20 mouse cellular contexts compared by ENCODE assay signal in genomic region chr12:111787015-111787414, GRCm38 (mm10). TPM values are rescaled to one million over a fixed set of nuclear protein-coding genes. Genes with fewer than 3 reads are reported as not detected.
DNase-seq lines count a peak whose midpoint lies in the region; ATAC-seq and TF ChIP-seq lines count a peak whose summit lies in the region.
"Had no signal": no experiment of that assay in that cellular context is flagged by ENCODE, and none has a peak within 500 bp of the region (broad histone marks: within the 10 kb centered on the region; RNA-seq: fewer than 3 reads in every experiment).

No protein-coding gene starts in this region.

- H3K4me2 ChIP-seq in liver, embryonic 12.5 days: no peak overlapping the region
- H3K4me2 ChIP-seq in liver, embryonic 16.5 days (ENCODE audit: low read depth, low read length): no peak overlapping the region
- H3K4me2 ChIP-seq: embryonic facial prominence, embryonic 15.5 days; heart, embryonic 12.5 days had no signal

- H3K27ac ChIP-seq in liver, embryonic 12.5 days: no peak overlapping the region
- H3K27ac ChIP-seq in liver, embryonic 16.5 days (ENCODE audit: low read length): no peak overlapping the region
- H3K27ac ChIP-seq: embryonic facial prominence, embryonic 15.5 days; forebrain, embryonic 10.5 days; gastrocnemius, adult 2 months; hindbrain, embryonic 10.5 days had no signal

- TF ChIP-seq CTCF in G1E (IDR thresholded peaks at IDR 0.05; ENCODE audit: low read depth, low read length): no peak

- peak; percentile 67 for ATAC-seq in G1E (ENCODE audit: extremely low read depth, insufficient number of reproducible peaks, low FRiP score, poor library complexity, severe bottlenecking)
- ATAC-seq in liver, embryonic 12.5 days: peak; percentile 83
- peak; percentile 36 for ATAC-seq in liver, embryonic 16.5 days (ENCODE audit: low read depth)
- ATAC-seq: forebrain, embryonic 14.5 days had no signal

- H3K36me3 ChIP-seq in G1E (replicated peaks): peaks cover 97% of the 10 kb centered on the region
- peaks cover 98% of the 10 kb centered on the region for H3K36me3 ChIP-seq in liver, embryonic 12.5 days
- H3K36me3 ChIP-seq in liver, embryonic 16.5 days (ENCODE audit: control insufficient read depth, insufficient read depth): peaks cover 24% of the 10 kb centered on the region

- H3K4me1 ChIP-seq in G1E (ENCODE audit: insufficient read depth, low read depth, low read length): peaks cover 26% of the 10 kb centered on the region
- peaks cover 32% of the 10 kb centered on the region for H3K4me1 ChIP-seq in liver, embryonic 12.5 days
- H3K4me1 ChIP-seq in liver, embryonic 16.5 days (ENCODE audit: control insufficient read depth, low read depth, low read length): peaks cover 12% of the 10 kb centered on the region
- H3K4me1 ChIP-seq: embryonic facial prominence, embryonic 15.5 days; forebrain, embryonic 10.5 days; heart, embryonic 12.5 days had no signal

- DNase-seq in G1E (ENCODE audit: low spot score): no peak
- peak; percentile 20 for DNase-seq in c-Kit-positive CD71-positive TER-119-negative erythroid progenitor cells, embryonic 14.5 days (ENCODE audit: low read depth)
- no peak for DNase-seq in yolk sac, embryonic 10.5 days (ENCODE audit: low spot score)
- DNase-seq in adrenal gland, adult 8-10 months: no peak
- DNase-seq in thymus, adult 18-20 months: no peak
- DNase-seq in retina, postnatal 1 day: no peak
- DNase-seq: adrenal gland, postnatal 10 days; cerebellum, adult 2 months; cerebellum, postnatal 10 days; embryo, embryonic 11 days; gastrocnemius, adult 2 months; gastrocnemius, postnatal 25 days had no signal

- no peaks in the 10 kb centered on the region for H3K27me3 ChIP-seq in G1E (ENCODE audit: insufficient read depth, low read length)
- H3K27me3 ChIP-seq in liver, embryonic 12.5 days (replicated peaks): no peaks in the 10 kb centered on the region
- no peaks in the 10 kb centered on the region for H3K27me3 ChIP-seq in liver, embryonic 16.5 days (ENCODE audit: control insufficient read depth, insufficient read depth, low read depth, low read length)
- H3K27me3 ChIP-seq: embryonic facial prominence, embryonic 15.5 days; heart, embryonic 12.5 days had no signal

- H3K9me3 ChIP-seq in G1E (replicated peaks): no peaks in the 10 kb centered on the region
- H3K9me3 ChIP-seq in liver, embryonic 12.5 days (replicated peaks): no peaks in the 10 kb centered on the region
- H3K9me3 ChIP-seq in liver, embryonic 16.5 days (replicated peaks; ENCODE audit: control insufficient read depth, low read length): no peaks in the 10 kb centered on the region
- H3K9me3 ChIP-seq: embryonic facial prominence, embryonic 15.5 days; forebrain, embryonic 10.5 days; heart, embryonic 12.5 days; hindbrain, embryonic 10.5 days had no signal

- H3K9ac ChIP-seq in liver, embryonic 12.5 days: no peak overlapping the region
- H3K9ac ChIP-seq in liver, embryonic 16.5 days (ENCODE audit: low read depth, low read length): no peak overlapping the region
- H3K9ac ChIP-seq: embryonic facial prominence, embryonic 15.5 days; heart, embryonic 12.5 days had no signal

- WGBS in liver, embryonic 12.5 days (ENCODE audit: insufficient replicate concordance): 45% methylated on average over 6 of the region's 6 CpGs
- 48% methylated on average over 6 of the region's 6 CpGs for WGBS in liver, embryonic 16.5 days (ENCODE audit: insufficient replicate concordance)

- H3K4me3 ChIP-seq in G1E (ENCODE audit: low read depth, low read length): no peak overlapping the region
- no peak overlapping the region for H3K4me3 ChIP-seq in liver, embryonic 12.5 days
- H3K4me3 ChIP-seq in liver, embryonic 16.5 days (ENCODE audit: low read depth, low read length): no peak overlapping the region
- H3K4me3 ChIP-seq: embryonic facial prominence, embryonic 15.5 days; erythroblast, embryonic 14.5 days; forebrain, embryonic 10.5 days; gastrocnemius, adult 2 months; heart, embryonic 12.5 days; hindbrain, embryonic 10.5 days had no signal

RNA-seq across cellular contexts. Expression of gene Xrcc3, which starts 26.7 kb away (rescaled TPM):
- total RNA-seq in G1E (2014; fragmentation: Nextera tagmentation) (18.3 and 26.0 TPM in 2 replicates), G1E (2017) (10.8 and 16.1 TPM in 2 replicates)
- 13.5 and 21.7 TPM in 2 replicates for polyA plus RNA-seq in G1E (2012)
- 7.7 and 8.2 TPM in 2 replicates for polyA plus RNA-seq in liver, embryonic 12.5 days (2016; fragmentation: Nextera tagmentation; extraction: Ambion mirVana)
- polyA plus RNA-seq in liver, embryonic 16.5 days (2015; fragmentation: Nextera tagmentation; extraction: Ambion mirVana): 3.5 and 5.0 TPM in 2 replicates
- total RNA-seq in adrenal gland, adult 8-10 months (2022): 10 to 100 TPM; 17.5 to 22.1 (median 19.4) TPM

RNA-seq across cellular contexts. Expression of gene Zfyve21, which starts 27.0 kb away (rescaled TPM):
- total RNA-seq in G1E (2014; fragmentation: Nextera tagmentation) (13.8 and 21.1 TPM in 2 replicates), G1E (2017) (32.5 and 33.9 TPM in 2 replicates)
- polyA plus RNA-seq in G1E (2012): 13.9 and 14.8 TPM in 2 replicates
- polyA plus RNA-seq in liver, embryonic 12.5 days (2016; fragmentation: Nextera tagmentation; extraction: Ambion mirVana): 60.6 and 61.9 TPM in 2 replicates
- polyA plus RNA-seq in liver, embryonic 16.5 days (2015; fragmentation: Nextera tagmentation; extraction: Ambion mirVana): 70.7 and 76.8 TPM in 2 replicates
- 100 to 1,000 TPM; 113 to 145 (median 123) TPM for total RNA-seq in adrenal gland, adult 8-10 months (2022)

RNA-seq across cellular contexts. Expression of gene Klc1, which starts 28.4 kb away (rescaled TPM):
- total RNA-seq in G1E (2014; fragmentation: Nextera tagmentation) (53.9 and 57.2 TPM in 2 replicates), G1E (2017) (68.2 and 70.6 TPM in 2 replicates)
- 65.0 and 68.9 TPM in 2 replicates for polyA plus RNA-seq in G1E (2012)
- 35.6 TPM in 2 replicates for polyA plus RNA-seq in liver, embryonic 12.5 days (2016; fragmentation: Nextera tagmentation; extraction: Ambion mirVana)
- polyA plus RNA-seq in liver, embryonic 16.5 days (2015; fragmentation: Nextera tagmentation; extraction: Ambion mirVana): 14.5 and 14.6 TPM in 2 replicates
- 100 to 1,000 TPM in 2 of 4 experiments, 10 to 100 TPM in 2; 87.5 to 137 (median 109) TPM for total RNA-seq in adrenal gland, adult 8-10 months (2022)
